Mouse (Mus musculus) c-Kit-positive CD71-negative TER-119-negative erythroid progenitor cells, embryonic 14.5 days (primary cell): ENCODE measurements around the gene Nsdhl.

Experiments
- DNase-seq: peaks from one replicate; pipeline ENCODE4 v3.0.0-alpha.2; 2013; ENCODE audit warnings: low read depth

Nsdhl gene

DNA sequence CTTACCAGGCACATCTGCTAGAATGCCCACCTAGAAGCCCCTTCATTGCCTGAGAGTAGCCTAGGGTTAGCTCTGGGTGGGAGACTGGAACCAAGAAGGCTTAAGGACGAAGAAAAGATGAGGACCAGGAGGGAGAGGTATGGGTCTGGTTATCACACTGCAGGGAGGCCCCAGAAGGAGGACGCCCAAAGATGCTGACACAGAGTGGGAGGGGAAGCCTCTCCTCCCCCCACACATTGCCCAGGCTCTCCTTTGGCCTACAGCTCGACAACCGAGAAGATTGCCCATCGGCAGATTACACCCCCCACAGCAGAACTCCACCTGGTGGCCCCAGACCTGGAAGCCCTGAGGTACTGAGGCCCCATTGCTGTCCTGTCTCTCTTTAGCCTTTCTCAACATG is 84.8 kb downstream of the Nsdhl start:
- DNase-seq: no peak

DNA sequence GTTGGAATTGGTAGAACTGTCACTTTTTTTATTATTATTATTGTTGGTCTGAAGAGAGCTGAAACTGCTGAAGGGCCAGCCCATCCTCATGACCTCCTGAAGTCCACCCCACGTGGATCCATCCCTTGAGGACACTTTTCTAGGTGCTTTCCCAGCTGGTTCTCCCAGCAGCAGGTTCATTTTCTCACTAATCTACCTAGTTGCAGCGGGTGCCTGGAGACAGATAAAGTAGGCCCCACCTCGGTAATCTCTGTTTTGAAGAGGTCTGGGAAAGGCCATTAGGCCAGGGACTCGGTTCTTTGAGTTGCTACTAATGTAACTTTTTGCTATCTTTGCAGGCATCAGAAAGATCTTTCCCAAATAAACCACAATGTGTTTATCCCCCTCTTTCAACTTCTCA is 87.3 kb downstream of the Nsdhl start:
- no peak for DNase-seq

DNA sequence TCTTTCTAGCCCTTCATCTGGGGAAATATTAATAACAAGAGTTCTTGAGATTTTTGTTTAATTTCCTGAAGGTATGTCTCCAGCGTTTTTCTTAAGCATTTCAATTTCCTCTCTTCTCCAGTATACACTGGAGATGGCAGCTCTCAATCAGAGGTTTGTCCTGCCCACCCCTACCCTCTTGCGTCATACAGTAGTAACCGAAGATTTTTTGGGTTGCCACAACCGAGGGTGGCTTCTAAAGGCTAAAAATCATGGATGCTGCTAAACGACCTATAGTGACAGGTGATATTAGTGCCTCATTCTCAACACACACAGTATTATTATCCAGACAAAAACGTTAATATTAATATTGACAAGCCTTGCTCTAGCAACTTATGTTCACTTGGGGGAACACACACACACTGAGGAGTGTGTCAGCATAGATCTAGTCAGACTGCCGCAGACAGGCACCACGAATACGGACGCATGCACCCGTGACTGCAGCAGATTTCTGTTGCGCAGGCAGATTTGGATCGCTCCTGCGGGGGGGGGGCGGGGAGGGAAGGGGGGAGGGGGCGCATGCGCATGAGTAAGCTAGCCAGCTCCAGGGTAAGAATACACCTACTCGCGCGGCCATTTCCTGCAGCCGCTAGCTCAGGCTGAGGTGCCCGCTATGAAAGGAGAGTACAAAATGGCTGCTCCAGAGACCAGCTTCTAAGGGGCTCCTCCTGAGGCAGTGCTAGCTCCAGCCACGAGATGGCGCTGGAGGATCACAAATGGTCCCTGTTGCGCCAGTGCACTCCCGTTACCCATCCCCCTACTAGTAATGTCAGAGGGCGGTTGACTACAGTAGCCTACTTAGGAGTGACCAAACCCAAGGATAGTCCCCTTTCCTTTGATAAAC is 89.5 kb downstream of the Nsdhl start:
- peak; percentile 73 for DNase-seq
